Mouse (Mus musculus) stomach, postnatal 0 days (tissue): ENCODE results near the gene Olfr339.
"Not testable (repeated sequence)": the region's sequence is repeated elsewhere in the genome, so short reads cannot be mapped to it uniquely, and the experiment has no call there.

Experiments used
- CTCF ChIP-seq: IDR thresholded peaks from 2 replicates; pipeline ENCODE4 v1.5.1; 2016; ENCODE audit warnings: antibody characterized with exemption, low read depth, mild to moderate bottlenecking, moderate library complexity
- EP300 ChIP-seq: optimal IDR thresholded peaks from 2 replicates; pipeline ENCODE3; 2016; ENCODE audit warnings: antibody characterized with exemption

DNA sequence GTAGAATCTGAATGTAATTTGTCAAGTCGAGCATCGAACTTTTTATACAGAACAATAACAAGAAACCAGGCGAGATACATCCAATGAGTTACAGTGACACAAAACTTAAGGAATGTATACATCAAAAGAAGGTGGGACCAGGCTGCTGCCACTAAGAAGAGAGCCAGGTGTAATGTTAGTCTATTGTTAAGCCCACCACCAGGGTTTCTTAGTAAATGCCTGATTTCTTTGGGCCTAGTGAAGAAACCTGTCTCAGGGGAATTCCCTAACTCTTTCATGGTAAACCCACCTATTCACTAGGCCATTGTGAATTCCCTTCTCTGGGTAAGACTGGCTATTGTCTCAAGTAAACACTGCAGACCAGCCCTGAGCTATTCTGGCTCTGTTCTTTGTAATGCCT, 3.6 kb upstream of the Olfr339 start:
- TF ChIP-seq EP300, CTCF: not testable (repeated sequence)
